Mouse (Mus musculus) erythroblast, embryonic 14.5 days (primary cell): ENCODE measurements around the gene Ppp4r2.

Experiments
- GATA1 ChIP-seq: IDR thresholded peaks from 2 replicates; pipeline ENCODE4 v1.6.1; 2012; ENCODE audit warnings: low read length, inconsistent platforms, mixed read lengths
- TAL1 ChIP-seq: IDR thresholded peaks from 3 replicates; pipeline ENCODE4 v1.6.1; 2012; ENCODE audit warnings: low read length, inconsistent platforms, mixed read lengths

DNA sequence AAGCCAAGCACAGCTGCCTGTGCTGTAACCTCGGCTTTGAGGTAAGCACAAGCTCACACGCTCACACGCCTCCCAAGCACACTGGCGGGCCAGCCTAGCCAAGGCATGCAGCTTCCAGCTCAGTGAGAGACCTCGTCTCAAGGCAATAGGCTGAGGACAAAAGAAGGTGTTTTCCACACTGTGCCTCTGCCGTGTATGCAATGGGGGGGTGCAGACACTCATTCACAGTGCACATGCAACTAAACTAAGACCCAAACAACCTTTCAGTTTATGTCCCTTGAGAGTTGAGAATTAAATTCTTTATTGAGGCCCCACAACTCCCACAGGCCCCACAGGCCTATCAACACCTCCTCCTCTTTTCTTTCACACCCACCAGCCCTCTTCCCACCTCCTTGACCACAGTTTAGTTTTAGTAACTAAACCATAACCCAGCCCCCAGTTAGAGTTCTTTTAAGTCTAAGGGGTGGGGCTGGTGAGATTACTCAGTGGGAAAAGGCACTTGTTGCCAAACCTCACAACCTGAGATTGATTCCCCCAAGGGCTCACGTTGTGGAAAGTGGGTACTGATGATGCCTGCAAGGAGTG lies 8.9 kb upstream of the Ppp4r2 start:
- no peak for TF ChIP-seq TAL1
- no peak for TF ChIP-seq GATA1
